ENCODE assay signal across 7 mouse cellular contexts in the genomic region with DNA sequence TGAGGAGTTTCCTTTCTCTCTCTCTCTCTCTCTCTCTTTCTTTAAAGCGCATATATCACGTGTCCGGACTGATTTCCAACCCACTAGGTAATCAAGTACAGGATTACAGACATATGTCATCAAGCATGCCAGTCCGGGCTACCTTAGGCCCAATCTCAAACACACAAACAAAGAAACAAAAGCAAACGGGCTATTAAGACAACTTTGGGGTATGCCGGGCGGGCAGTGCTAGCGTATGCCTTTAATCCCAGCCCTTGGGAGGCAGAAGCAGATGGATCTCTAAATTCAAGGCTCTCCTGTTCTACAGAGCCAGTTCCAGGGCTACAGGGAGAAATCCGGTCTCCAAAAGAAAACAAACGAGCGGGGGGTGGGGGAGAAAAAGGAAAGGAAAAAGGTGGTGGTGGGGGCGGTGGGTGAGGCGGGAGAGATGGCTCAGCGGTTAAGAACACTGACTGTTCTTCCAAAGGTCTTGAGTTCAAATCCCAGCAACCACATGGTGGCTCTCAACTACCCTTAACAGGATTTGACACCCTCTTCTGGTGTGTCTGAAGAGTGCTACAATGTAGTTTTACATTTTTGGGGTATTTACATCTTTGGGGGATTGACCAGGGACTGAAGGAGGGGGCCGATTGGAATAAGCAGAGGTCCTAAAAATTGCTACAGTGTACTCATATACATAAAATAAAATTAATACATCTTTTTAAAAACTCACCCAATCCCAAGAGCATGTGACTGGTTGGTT. TPM values are rescaled to one million over a fixed set of nuclear protein-coding genes. Genes with fewer than 3 reads are reported as not detected.
DNase-seq lines count a peak whose midpoint lies in the region; ATAC-seq and TF ChIP-seq lines count a peak whose summit lies in the region.

No protein-coding gene starts in this region.

- H3K9me3 ChIP-seq in intestine, embryonic 16.5 days (ENCODE audit: control insufficient read depth, low read length): no peaks in the 10 kb centered on the region
- no peaks in the 10 kb centered on the region for H3K9me3 ChIP-seq in neural tube, embryonic 13.5 days

- peak overlapping the region; percentile 71 for H3K4me3 ChIP-seq in spleen, adult 2 months (ENCODE audit: extremely low read depth, insufficient read depth, insufficient read length)
- peak overlapping the region; percentile 66 for H3K4me3 ChIP-seq in intestine, embryonic 16.5 days (ENCODE audit: low read length)
- H3K4me3 ChIP-seq in neural tube, embryonic 13.5 days: peak overlapping the region; percentile 66

- peak overlapping the region; percentile 86 for H3K9ac ChIP-seq in intestine, embryonic 16.5 days (ENCODE audit: low read depth, low read length)
- peak overlapping the region; percentile 92 for H3K9ac ChIP-seq in neural tube, embryonic 13.5 days

- H3K27me3 ChIP-seq in spleen, adult 2 months (ENCODE audit: control insufficient read depth, insufficient read depth, low read length): no peaks in the 10 kb centered on the region
- H3K27me3 ChIP-seq in intestine, embryonic 16.5 days (replicated peaks; ENCODE audit: control insufficient read depth, insufficient read depth, low read length): no peaks in the 10 kb centered on the region
- no peaks in the 10 kb centered on the region for H3K27me3 ChIP-seq in neural tube, embryonic 13.5 days

- ATAC-seq in erythroblast, adult 5-6 weeks (replicated peaks; ENCODE audit: low FRiP score, poor library complexity, severe bottlenecking): peak; percentile 42
- ATAC-seq in intestine, embryonic 16.5 days: peak; percentile 51
- ATAC-seq in neural tube, embryonic 13.5 days (ENCODE audit: low read depth): peak; percentile 42

- WGBS in spleen, adult 2 months: 5% methylated on average over 15 of the region's 15 CpGs
- WGBS in intestine, embryonic 16.5 days: 7% methylated on average over 15 of the region's 15 CpGs
- WGBS in neural tube, embryonic 13.5 days: 7% methylated on average over 15 of the region's 15 CpGs

- no peak for TF ChIP-seq POLR2A in spleen, adult 2 months (IDR thresholded peaks at IDR 0.05; ENCODE audit: low read depth, low read length)

- peak overlapping the region; percentile 90 for H3K27ac ChIP-seq in spleen, adult 2 months (ENCODE audit: insufficient read depth, low read length)
- peak overlapping the region; percentile 99 for H3K27ac ChIP-seq in intestine, embryonic 16.5 days (ENCODE audit: low read length)
- H3K27ac ChIP-seq in neural tube, embryonic 13.5 days (replicated peaks): peak overlapping the region; percentile 98

- peak overlapping the region; percentile 65 for H3K4me2 ChIP-seq in intestine, embryonic 16.5 days (ENCODE audit: low read depth, low read length)
- peak overlapping the region; percentile 63 for H3K4me2 ChIP-seq in neural tube, embryonic 13.5 days

- H3K36me3 ChIP-seq in spleen, adult 2 months (ENCODE audit: control insufficient read depth, insufficient read depth, low read length): no peaks in the 10 kb centered on the region
- no peaks in the 10 kb centered on the region for H3K36me3 ChIP-seq in intestine, embryonic 16.5 days (ENCODE audit: control insufficient read depth, insufficient read depth, low read length)
- 0 out of 2 replicates have a peak, but pooled peaks cover 3% of the 10 kb centered on the region for H3K36me3 ChIP-seq in neural tube, embryonic 13.5 days

- no peak for TF ChIP-seq CTCF in spleen, adult 2 months (IDR thresholded peaks at IDR 0.05; ENCODE audit: extremely low read depth, insufficient read depth, insufficient read length, insufficient replicate concordance)

- H3K4me1 ChIP-seq in spleen, adult 2 months (ENCODE audit: control insufficient read depth, insufficient read depth, insufficient read length): peaks cover 3% of the 10 kb centered on the region; the same call in 1 of the 2 replicates
- H3K4me1 ChIP-seq in intestine, embryonic 16.5 days (ENCODE audit: control insufficient read depth, insufficient read depth, low read length): peaks cover 6% of the 10 kb centered on the region; the same call in 1 of the 2 replicates
- H3K4me1 ChIP-seq in neural tube, embryonic 13.5 days (replicated peaks): peaks cover 19% of the 10 kb centered on the region

- DNase-seq in spleen, adult 2 months (ENCODE audit: low read depth in 1 of 2, low spot score in 2 of 2): no peak
- no peak for DNase-seq in spleen, postnatal 14 days (ENCODE audit: low spot score in 2 of 2)
- DNase-seq in left cerebral cortex, adult 18-20 months (ENCODE audit: low spot score in 2 of 2): no peak
- no peak for DNase-seq in spleen, postnatal 4 days (ENCODE audit: low spot score in 2 of 2)

RNA-seq across cellular contexts. Expression of gene Snrnp35, which starts 0.9 kb away (rescaled TPM):
- 1.5 and 1.7 TPM in 2 replicates for polyA plus RNA-seq in spleen, adult 2 months (2012; rRNA removed)
- 3.8 TPM in 1 of 2 replicates, not detected in the other for total RNA-seq in erythroblast, adult 5-6 weeks (2015; ENCODE audit: low replicate concordance)
- total RNA-seq in erythroblast, adult 5-6 weeks (2017; ENCODE audit: low replicate concordance): 6.0 and 6.8 TPM in 2 replicates
- polyA plus RNA-seq in intestine, embryonic 16.5 days (2015; fragmentation: Nextera tagmentation; extraction: Ambion mirVana): 20.1 and 20.9 TPM in 2 replicates
- 26.4 and 27.8 TPM in 2 replicates for polyA plus RNA-seq in neural tube, embryonic 13.5 days (2015; fragmentation: Nextera tagmentation; extraction: Ambion mirVana)
- 10 to 100 TPM; 23.0 to 27.5 TPM for total RNA-seq in left cerebral cortex, adult 18-20 months (2021)

RNA-seq across cellular contexts. Expression of gene Rilpl2, which starts 5.7 kb away (rescaled TPM):
- polyA plus RNA-seq in spleen, adult 2 months (2012; rRNA removed): 39.4 and 42.7 TPM in 2 replicates
- 9.4 and 19.0 TPM in 2 replicates for total RNA-seq in erythroblast, adult 5-6 weeks (2015; ENCODE audit: low replicate concordance)
- 13.1 and 13.4 TPM in 2 replicates for total RNA-seq in erythroblast, adult 5-6 weeks (2017; ENCODE audit: low replicate concordance)
- polyA plus RNA-seq in intestine, embryonic 16.5 days (2015; fragmentation: Nextera tagmentation; extraction: Ambion mirVana): 55.1 and 55.4 TPM in 2 replicates
- polyA plus RNA-seq in neural tube, embryonic 13.5 days (2015; fragmentation: Nextera tagmentation; extraction: Ambion mirVana): 19.9 and 20.7 TPM in 2 replicates
- total RNA-seq in left cerebral cortex, adult 18-20 months (2021): 10 to 100 TPM; 17.5 to 19.3 TPM

RNA-seq across cellular contexts. Expression of gene Kmt5a, which starts 44.1 kb away (rescaled TPM):
- 18.4 and 22.8 TPM in 2 replicates for polyA plus RNA-seq in spleen, adult 2 months (2012; rRNA removed)
- 89.3 and 92.4 TPM in 2 replicates for total RNA-seq in erythroblast, adult 5-6 weeks (2015; ENCODE audit: low replicate concordance)
- total RNA-seq in erythroblast, adult 5-6 weeks (2017; ENCODE audit: low replicate concordance): 105 and 107 TPM in 2 replicates
- polyA plus RNA-seq in intestine, embryonic 16.5 days (2015; fragmentation: Nextera tagmentation; extraction: Ambion mirVana): 50.6 and 54.3 TPM in 2 replicates
- 34.0 and 37.8 TPM in 2 replicates for polyA plus RNA-seq in neural tube, embryonic 13.5 days (2015; fragmentation: Nextera tagmentation; extraction: Ambion mirVana)
- 10 to 100 TPM; 61.5 to 64.2 TPM for total RNA-seq in left cerebral cortex, adult 18-20 months (2021)

RNA-seq across cellular contexts. Expression of gene Rilpl1, which starts 47.4 kb away (rescaled TPM):
- 3.6 TPM in 2 replicates for polyA plus RNA-seq in spleen, adult 2 months (2012; rRNA removed)
- not detected in 2 replicates for total RNA-seq in erythroblast, adult 5-6 weeks (2015; ENCODE audit: low replicate concordance)
- 1.1 and 1.6 TPM in 2 replicates for total RNA-seq in erythroblast, adult 5-6 weeks (2017; ENCODE audit: low replicate concordance)
- polyA plus RNA-seq in intestine, embryonic 16.5 days (2015; fragmentation: Nextera tagmentation; extraction: Ambion mirVana): 8.6 and 8.8 TPM in 2 replicates
- 14.4 and 16.3 TPM in 2 replicates for polyA plus RNA-seq in neural tube, embryonic 13.5 days (2015; fragmentation: Nextera tagmentation; extraction: Ambion mirVana)
- total RNA-seq in left cerebral cortex, adult 18-20 months (2021): 10 to 100 TPM; 85.1 to 93.3 TPM

RNA-seq across cellular contexts. Expression of gene Tmed2, which starts 56.7 kb away (rescaled TPM):
- polyA plus RNA-seq in spleen, adult 2 months (2012; rRNA removed): 54.2 and 96.7 TPM in 2 replicates
- 187 and 211 TPM in 2 replicates for total RNA-seq in erythroblast, adult 5-6 weeks (2015; ENCODE audit: low replicate concordance)
- 222 and 325 TPM in 2 replicates for total RNA-seq in erythroblast, adult 5-6 weeks (2017; ENCODE audit: low replicate concordance)
- polyA plus RNA-seq in intestine, embryonic 16.5 days (2015; fragmentation: Nextera tagmentation; extraction: Ambion mirVana): 635 and 649 TPM in 2 replicates
- 359 and 384 TPM in 2 replicates for polyA plus RNA-seq in neural tube, embryonic 13.5 days (2015; fragmentation: Nextera tagmentation; extraction: Ambion mirVana)
- total RNA-seq in left cerebral cortex, adult 18-20 months (2021): 100 to 1,000 TPM; 103 to 122 TPM
